Mouse (Mus musculus) layer of hippocampus, adult 8-10 months (tissue): ENCODE measurements around the gene Gm14214. TPM values are rescaled to one million over a fixed set of nuclear protein-coding genes. Genes with fewer than 3 reads are reported as not detected.

Source experiments
- DNase-seq, 2 experiments: peaks; one replicate each; pipeline ENCODE4 v3.0.0; 2022; ENCODE audit warnings: low spot score in 2 of 2
- total RNA-seq, 4 experiments: library from RNA; stranded (reverse); gene quantifications; 2 replicates each; pipeline ENCODE4 v1.2.4; 2022

The Gm14214 gene
- total RNA-seq, 4 experiments from 2014 or later = not detected

DNA sequence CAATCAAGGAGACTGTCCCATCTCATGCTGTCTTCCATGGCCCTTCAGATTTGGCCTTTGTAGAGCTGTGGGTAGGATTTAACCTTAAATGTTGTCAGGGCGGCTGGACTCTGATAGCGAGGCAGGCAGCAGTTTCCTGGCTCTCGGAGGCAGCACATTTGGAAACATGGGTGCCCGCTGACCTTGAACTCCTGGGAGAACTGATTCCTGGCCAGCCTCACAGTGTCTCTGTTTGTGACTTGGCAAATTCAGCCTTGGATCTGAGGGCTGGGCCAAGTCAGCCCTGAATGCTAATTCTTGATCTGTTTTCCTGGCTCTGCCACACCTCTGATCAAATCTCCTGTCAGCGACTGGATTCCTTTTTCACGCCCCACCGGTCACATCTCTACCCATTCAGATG lies 6.7 kb upstream of the Gm14214 start:
- DNase-seq = no peak

DNA sequence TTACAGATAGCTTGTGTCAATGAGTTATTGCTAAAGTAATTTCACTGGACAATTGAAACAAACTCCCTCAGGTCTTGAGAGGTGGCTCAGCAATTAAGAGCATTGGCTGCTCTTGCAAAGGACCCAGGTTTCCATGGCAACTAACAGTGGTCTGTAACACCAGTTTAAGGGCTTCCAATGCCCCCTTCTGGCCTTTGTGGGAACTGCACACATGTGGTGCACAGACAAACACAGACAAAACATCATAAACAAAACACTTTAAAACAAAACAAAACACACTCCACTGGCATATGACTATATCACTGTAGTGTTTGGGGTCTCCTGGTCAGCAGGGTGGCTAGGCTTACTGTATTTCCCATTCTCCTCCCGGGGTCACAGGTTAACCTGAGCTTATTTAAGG lies 4.2 kb upstream of the Gm14214 start:
- DNase-seq = no peak

DNA sequence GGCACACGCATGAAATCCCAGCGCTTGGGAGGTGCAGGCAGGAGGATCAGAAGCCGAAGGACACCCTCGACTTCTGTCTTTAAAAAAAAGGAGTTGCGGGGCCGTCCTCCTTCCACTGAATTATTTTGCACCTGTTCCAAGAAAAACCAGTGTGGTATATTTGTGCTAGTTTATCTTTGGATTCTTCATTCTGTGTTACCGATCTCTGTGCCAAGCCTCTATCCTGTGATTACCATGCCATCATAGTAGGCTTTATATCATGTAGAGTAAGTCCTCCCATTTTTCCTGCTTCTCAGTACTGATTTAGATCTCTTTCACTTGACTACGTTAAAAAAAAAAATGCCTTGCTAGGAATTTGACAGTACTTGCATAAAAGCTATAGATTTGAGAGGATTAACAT lies 1.8 kb upstream of the Gm14214 start:
- no peak for DNase-seq

DNA sequence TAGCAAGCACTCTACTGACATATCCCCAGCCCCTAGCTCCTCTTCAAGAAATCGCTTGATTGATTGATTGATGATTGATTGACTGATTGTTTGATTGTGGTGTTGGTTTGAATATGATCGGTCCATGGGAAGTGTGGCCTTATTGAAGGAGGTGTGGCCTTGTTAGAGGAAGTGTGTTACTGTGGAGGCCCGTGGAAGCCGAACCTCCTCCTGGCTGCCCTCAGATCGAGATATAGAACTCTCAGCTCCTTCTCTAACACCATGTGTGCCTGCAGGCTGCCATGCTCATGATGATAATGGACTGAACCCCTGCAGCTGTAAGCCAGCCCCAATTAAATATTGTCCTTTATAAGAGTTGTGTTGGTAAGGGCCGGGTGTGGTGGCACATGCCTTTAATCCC lies 2.8 kb downstream of the Gm14214 start:
- no peak for DNase-seq

DNA sequence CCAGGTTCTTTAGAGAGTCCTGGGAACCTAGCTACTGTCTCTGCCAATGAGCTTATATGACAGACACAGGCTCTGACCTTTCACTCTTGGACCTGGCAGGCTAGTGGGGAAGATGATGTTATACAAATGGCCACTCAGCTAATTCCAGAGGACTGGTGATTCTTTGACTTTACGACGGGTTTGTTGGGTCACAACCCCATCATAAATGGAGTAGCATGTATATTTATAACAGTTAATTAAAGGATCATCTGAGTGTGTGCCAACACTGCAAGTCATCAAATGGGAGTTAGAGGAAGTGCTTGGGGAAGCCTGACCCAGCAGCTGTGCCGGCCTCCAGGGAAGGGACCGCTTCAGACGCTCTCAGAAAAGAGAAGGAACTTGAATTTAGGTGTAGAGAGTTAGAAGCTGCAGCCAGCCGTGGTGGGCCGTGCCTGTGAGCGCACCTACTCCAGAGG lies 4.2 kb downstream of the Gm14214 start:
- DNase-seq = no peak

DNA sequence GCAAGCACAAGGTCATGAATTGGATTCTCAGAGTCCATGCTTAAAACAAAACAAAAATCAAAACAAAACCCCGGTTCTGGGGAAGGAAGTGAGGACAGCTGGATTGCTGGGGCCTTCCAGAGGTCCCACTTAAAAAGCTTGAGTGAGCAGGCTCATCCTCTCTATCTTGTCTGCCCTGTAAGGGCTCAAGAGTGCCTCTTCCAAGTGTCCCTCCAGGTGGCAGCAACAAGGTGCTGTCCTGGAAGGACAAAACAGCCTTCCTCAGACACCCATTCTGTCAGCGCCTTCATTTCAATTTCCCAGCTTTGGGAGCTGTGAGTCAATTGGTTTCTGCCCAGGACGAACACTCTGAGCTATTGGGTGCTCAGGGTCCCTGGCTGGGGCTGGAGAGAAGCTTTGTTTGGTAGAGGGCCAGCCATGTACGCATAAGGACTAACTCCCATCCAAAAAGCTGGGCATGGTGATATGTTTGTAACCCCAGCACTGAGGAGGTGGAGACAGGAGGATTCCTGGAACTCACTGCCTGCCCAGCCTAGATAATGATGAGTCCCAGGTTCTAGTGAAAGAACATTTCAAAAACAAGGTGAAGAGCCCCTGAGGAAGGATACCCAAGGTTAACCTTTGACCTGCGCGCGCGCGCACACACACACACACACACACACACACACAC lies 4.9 kb downstream of the Gm14214 start:
- no peak for DNase-seq

- DNase-seq = no peak
Measured at GRCm38 (mm10) chr2:154763226-154763625, 6.6 kb downstream of the Gm14214 start.

GRCm38 (mm10) chr2:154758454-154758853 lies 11.4 kb downstream of the Gm14214 start:
- DNase-seq = no peak

DNA sequence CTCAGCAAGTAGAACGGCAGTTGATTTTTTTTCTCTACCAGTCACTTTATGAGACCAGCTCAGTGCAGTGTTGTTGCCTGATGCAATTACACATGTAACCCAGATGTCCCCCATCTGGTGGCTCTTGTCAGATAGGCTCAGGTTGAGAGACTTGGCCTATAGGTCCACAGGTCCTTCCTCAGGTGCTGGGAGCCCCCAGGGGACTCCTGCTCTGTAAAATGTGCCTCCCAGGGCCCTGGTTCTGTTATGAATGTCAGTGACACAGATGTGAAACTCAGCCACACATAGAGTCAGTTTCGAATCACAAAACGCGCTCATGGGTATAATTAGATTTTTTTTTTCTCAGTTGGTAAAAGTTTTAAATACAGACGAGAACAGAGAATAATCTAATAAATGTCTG lies 12.1 kb downstream of the Gm14214 start:
- no peak for DNase-seq

DNA sequence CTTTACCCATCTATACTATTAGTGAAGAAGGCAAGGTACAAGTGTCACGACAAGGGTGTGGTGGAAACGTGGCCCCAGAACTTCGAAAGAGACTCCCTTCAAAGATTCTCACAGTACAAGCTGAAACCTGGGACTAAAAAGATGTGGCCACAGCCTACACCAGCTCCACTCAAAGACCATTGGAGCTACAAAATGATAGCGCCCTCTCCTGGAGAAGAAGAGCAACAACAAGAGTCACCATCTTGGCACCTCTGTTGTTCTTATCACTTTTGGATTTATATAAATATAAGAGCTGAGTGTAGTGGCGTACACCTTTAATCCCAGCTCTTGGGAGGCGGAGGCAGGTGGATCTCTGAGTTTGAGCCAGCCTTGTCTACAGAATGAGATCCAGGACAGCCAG lies 14.0 kb downstream of the Gm14214 start:
- no peak for DNase-seq

DNA sequence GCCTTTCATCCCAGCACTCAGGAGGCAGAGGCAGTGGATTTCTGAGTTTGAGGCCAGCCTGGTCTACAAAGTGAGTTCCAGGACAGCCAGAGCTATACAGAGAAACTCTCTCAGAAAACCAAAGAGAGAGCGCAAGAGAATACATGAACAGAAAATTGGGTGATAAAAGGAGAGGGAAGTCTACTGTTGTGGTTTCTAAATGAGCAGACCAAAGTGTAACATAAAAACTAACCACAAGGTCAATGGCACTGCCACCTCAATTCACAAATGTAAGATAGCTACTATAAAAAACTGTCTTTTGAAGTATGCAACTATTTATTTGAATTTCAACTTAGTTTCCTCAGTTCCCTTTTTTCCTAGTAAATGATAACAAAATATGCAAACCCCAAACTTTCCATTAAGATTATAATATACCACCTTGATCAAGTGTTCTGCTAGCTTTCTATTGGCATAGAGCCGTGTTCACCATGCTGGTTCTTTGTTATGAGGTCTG lies 15.7 kb downstream of the Gm14214 start:
- DNase-seq = no peak

GRCm38 (mm10) chr2:154751924-154752323 lies 17.9 kb downstream of the Gm14214 start:
- DNase-seq = no peak

DNA sequence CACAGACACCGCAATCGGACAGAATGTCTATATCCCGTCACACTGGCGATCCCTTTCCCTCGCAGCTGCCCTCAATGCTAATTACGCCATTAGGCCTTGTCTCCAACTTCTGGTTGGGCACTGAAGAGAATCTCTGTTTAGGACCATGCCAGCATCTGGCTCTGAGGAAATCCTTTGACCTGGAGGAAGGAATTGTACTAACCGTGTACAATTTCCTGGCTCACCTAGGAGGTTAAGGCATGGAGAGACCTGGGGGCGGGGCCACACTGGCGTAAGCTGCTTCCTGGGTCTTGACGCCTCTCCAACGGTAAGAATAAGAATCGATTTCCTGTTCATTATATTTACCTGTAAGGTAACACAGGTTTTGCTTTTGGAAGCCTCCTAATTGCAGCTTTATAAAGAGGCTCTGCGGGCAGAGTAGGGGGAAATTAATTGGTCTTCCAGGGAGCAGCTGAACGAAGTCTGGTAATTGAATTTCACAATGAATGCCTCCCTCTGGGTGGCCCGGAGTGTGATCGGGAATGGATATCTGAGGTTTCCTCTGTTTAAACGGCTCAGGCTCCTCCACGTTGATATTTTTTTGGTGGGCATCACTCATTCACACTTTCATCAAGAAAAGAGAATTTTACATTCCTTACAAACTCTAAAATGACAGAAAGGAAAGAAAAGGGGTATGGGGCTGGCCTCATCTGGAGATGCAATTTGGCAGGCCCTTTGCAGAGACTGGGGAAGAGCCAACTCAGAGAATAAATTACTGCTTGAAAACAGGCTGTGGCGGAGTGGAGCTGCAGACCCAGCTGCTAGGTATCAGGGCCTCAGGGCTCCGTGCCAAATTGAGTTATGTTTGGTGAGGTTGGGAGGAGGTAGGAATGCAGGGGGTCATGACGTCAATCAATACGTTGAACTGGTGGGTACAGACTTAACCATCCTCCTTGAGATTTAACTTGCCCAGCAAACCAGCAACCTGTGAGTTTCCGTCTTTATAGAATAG lies 20.5 kb downstream of the Gm14214 start:
- DNase-seq = peak in 1 of 2 experiments; percentile 9

DNA sequence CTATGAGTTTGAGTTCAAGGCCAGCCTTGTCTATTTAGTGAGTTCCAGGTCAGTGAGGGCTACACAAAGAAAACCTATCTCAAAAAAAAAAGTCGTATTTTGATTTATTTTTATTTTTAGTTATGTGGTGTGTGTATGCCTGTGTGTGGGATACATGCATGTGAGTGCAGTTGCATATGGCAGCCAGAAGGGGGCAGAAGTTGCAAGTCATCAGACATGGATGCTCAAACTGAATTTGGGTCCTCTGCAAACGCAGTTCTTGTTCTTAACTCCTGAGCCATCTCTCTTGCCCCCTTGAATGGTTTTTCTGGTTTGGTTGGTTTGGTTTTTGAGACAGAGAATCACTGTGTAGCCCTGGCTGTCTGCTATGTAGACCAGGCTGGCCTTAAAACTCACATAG lies 21.4 kb downstream of the Gm14214 start:
- DNase-seq = no peak

GRCm38 (mm10) chr2:154743915-154744314 lies 25.9 kb downstream of the Gm14214 start:
- no peak for DNase-seq

GRCm38 (mm10) chr2:154742911-154743819 lies 26.7 kb downstream of the Gm14214 start:
- DNase-seq = no peak

DNA sequence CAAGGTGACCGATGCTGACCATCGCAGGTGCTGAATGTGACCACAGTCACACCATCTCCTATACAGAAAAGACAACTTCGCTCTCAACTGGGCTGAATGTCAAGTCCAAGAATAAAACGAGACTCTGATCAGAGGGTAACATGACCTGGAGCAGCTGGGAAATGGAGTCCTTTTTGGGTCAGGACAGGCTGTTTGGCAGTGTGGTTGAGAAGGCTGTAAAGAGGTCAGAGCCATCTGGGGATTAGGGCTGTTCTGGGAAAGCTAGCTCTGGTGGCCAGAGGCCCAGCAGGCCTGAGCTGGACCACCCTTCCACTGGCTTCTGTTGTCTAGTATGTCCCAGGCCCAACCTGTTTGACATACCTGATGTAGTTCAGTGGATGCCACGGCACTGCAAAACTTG lies 31.2 kb downstream of the Gm14214 start:
- DNase-seq = no peak

DNA sequence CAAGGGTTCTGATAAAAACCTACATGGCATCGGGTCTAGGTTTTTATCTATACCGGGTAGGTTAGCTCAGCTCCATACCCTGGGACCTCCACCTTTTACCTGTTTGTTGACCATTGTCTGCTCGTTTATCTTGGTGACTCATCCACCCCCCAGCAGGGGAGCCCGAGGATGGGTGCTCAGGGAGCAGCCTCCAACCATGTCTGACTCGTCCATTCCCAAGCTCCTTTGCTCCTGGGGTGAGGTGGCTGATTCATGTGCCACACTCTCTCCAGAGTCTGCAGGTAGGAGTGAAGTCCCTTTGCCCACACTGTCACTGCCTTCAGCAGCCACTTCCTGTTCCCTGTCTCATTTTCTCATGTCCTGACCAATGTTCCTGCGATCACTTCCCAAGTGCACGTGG lies 33.8 kb downstream of the Gm14214 start:
- no peak for DNase-seq

DNA sequence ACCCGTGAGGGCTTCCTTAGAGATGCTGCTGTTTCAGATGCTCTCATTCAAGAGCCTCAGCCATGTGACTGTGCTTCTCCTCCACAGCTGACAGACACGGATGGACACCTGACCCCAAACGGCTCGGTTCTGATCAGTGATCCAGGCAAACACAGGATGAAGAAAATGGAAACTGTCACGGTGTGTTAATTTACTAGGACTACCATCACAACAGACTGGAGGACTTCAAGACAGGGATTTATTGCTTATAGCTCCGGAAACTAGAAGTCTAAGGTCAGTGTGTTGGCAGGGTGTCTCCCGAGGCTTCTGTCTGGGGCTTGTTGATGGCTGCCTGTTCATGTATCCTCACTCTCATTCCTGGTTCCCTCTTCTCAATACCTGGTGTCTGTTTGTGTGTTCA lies 34.4 kb downstream of the Gm14214 start:
- no peak for DNase-seq

DNA sequence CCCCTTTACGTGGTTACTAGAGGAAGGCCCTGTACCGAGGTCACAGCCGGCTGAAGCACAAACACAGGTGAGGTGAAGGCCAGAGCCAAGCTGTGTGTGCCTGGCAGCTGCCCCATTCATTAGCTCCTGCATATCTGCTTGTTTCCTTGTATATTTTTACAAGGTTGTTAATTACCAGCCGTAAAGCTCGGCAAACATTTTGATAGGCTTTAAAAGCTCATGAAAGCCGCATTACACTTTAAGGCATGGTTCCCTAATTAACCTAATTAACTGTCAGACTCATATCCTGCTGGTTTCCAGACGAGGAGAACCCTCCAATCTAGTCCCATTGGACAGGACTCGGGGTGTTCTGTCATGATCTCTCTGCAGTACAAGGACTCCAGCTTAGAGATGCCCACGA lies 34.9 kb downstream of the Gm14214 start:
- DNase-seq = no peak

GRCm38 (mm10) chr2:154732503-154733141 lies 37.2 kb downstream of the Gm14214 start:
- no peak for DNase-seq
